Mouse (Mus musculus): ENCODE data around the gene Rhoa. TPM values are rescaled to one million over a fixed set of nuclear protein-coding genes. Genes with fewer than 3 reads are reported as not detected.

Gene Rhoa
- polyA plus RNA-seq, 1 experiment from 2014 or later = 468 TPM

DNA sequence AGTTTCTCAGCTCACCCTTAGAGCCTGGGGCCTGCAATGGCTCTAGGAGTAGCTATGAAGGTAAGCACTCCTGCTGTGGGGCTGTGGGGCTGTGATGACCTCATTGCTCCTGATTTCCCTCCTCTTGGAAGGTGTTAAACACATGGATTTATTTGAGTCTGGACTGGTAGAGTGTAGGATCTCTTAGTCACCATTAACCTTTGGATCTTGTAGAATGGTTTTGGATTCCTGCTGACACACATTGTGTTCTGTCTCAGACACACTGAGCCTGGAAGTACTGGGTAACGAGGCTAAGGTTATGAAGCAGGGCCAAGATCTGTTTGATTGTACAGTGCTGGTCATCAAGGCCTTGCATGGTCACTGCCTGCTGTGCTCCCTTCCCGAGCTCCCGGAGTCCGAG lies 73.4 kb downstream of the Rhoa start:
- 90% methylated on average over 4 of the region's 4 CpGs for WGBS

DNA sequence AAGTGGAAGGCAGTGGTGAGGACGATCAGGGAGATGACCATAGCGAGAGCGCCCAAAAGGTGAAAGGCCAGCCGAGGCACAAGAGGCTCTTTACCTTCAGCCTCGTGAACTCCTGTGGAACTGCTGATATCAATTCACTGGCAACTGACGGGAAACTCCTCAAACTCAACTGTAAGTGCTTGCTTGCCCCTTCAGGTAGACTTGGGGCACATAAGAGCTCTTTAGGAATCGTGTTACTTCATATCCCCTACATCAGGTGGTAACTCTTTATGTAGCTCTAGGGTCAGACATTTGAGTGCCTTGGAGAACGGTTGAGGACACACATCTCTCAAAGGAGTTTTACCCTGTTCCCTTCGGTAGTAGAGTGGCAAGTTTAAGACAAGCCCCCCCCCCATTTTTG lies 75.5 kb downstream of the Rhoa start:
- Histone ChIP-seq H3K4me3 (replicated peaks) (no peak overlapping the region), H3K9ac (no peak overlapping the region), H3K27me3 (no peaks in the 10 kb centered on the region), H3K4me1 (no peaks in the 10 kb centered on the region), H3K4me2 (replicated peaks) (no peak overlapping the region), H3K9me3 (replicated peaks) (no peaks in the 10 kb centered on the region), H3K36me3 (peaks cover 85% of the 10 kb centered on the region), H3K27ac (replicated peaks) (no peak overlapping the region)
- 93% methylated on average over 9 of the region's 9 CpGs for WGBS
- no peak for ATAC-seq (ENCODE audit: insufficient number of reproducible peaks, low FRiP score, low TSS enrichment, low read depth)

More for the DNA sequence above, 73.4 kb downstream of the Rhoa start:
- Histone ChIP-seq H3K27ac (replicated peaks) (no peak overlapping the region), H3K36me3 (peaks cover 82% of the 10 kb centered on the region), H3K9ac (no peak overlapping the region), H3K27me3 (no peaks in the 10 kb centered on the region), H3K4me3 (replicated peaks) (no peak overlapping the region), H3K4me1 (no peaks in the 10 kb centered on the region), H3K4me2 (replicated peaks) (no peak overlapping the region), H3K9me3 (replicated peaks) (no peaks in the 10 kb centered on the region)
- ATAC-seq (ENCODE audit: insufficient number of reproducible peaks, low FRiP score, low TSS enrichment, low read depth) = no peak

DNA sequence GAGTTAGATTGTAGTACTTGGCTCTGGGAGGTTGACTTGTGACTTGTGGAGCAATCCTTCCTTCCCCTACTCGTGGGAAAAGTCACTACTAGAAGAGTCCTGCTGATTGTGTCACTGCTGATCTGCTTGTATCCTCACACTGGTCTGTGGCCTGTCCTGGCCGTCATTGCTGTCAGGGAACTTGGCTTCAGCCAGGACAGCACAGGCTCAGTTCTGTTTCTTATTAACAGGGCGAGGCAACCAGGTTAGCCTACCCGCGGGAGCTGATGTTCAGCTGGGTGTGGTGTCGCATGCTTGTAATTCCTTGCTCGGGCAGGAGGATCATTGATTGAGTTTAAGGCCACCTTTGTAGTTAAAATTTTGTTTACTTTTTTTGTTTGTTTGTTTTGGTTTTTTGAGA lies 79.1 kb downstream of the Rhoa start:
- H3K36me3 ChIP-seq = peaks cover 88% of the 10 kb centered on the region
- ATAC-seq (ENCODE audit: insufficient number of reproducible peaks, low FRiP score, low TSS enrichment, low read depth) = no peak
- 58% methylated on average over 7 of the region's 7 CpGs for WGBS

DNA sequence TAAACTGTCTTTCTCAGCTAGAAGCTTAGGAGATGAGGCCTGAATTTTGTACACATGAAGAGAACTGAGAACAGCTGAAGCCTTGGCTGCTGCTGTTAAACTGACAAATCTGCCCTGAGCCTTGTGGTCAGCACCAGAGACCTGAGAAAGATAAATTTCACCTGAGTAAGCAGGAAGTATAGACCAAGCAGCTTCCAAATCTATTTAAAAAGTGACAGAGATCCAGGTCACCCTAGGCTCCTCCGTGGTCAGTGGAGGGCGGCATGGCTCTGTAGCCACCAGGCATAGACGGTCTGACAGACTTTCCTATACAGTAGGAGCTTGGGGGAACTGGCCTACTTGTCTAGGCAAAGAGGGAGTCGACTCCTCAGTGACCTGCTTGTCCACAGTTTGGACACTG lies 80.9 kb downstream of the Rhoa start:
- H3K4me2 ChIP-seq (replicated peaks) = no peak overlapping the region
- H3K27me3 ChIP-seq = no peaks in the 10 kb centered on the region
- 89% methylated on average over 4 of the region's 4 CpGs for WGBS
- H3K9me3 ChIP-seq (replicated peaks) = no peaks in the 10 kb centered on the region
- ATAC-seq (ENCODE audit: insufficient number of reproducible peaks, low FRiP score, low TSS enrichment, low read depth) = no peak
- H3K9ac ChIP-seq = no peak overlapping the region
- H3K36me3 ChIP-seq = peaks cover 89% of the 10 kb centered on the region
- no peaks in the 10 kb centered on the region for H3K4me1 ChIP-seq
- no peak overlapping the region for H3K27ac ChIP-seq (replicated peaks)
- H3K4me3 ChIP-seq (replicated peaks) = no peak overlapping the region

More for the DNA sequence above, 79.1 kb downstream of the Rhoa start:
- Histone ChIP-seq H3K27me3 (no peaks in the 10 kb centered on the region), H3K9me3 (replicated peaks) (no peaks in the 10 kb centered on the region), H3K9ac (no peak overlapping the region), H3K4me2 (replicated peaks) (no peak overlapping the region), H3K4me3 (replicated peaks) (no peak overlapping the region), H3K27ac (replicated peaks) (no peak overlapping the region), H3K4me1 (no peaks in the 10 kb centered on the region)

Other genes with a start within 250 kb of the Rhoa start
- gene Mst1, start 225.7 kb upstream of the Rhoa start, polyA plus RNA-seq (2015; fragmentation: Nextera tagmentation; extraction: Ambion mirVana) = 3.1 and 3.5 TPM in 2 replicates
- 28.7 and 34.9 TPM in 2 replicates for gene Rnf123, start 222.8 kb upstream of the Rhoa start, polyA plus RNA-seq (2015; fragmentation: Nextera tagmentation; extraction: Ambion mirVana)
- 48.3 and 51.2 TPM in 2 replicates for gene Apeh, start 211.5 kb upstream of the Rhoa start, polyA plus RNA-seq (2015; fragmentation: Nextera tagmentation; extraction: Ambion mirVana)
- gene Bsn, start 115.7 kb upstream of the Rhoa start, polyA plus RNA-seq (2015; fragmentation: Nextera tagmentation; extraction: Ambion mirVana) = 1.0 and 1.3 TPM in 2 replicates
- 84.0 and 85.9 TPM in 2 replicates for gene Dag1, start 42.2 kb upstream of the Rhoa start, polyA plus RNA-seq (2015; fragmentation: Nextera tagmentation; extraction: Ambion mirVana)
- 41.7 and 42.9 TPM in 2 replicates for gene Nicn1, start 15.7 kb upstream of the Rhoa start, polyA plus RNA-seq (2015; fragmentation: Nextera tagmentation; extraction: Ambion mirVana)
- gene Amt, start 9.3 kb upstream of the Rhoa start, polyA plus RNA-seq (2015; fragmentation: Nextera tagmentation; extraction: Ambion mirVana) = 10.8 and 11.2 TPM in 2 replicates
- gene Tcta, start within 50 bp of the Rhoa start, polyA plus RNA-seq (2015; fragmentation: Nextera tagmentation; extraction: Ambion mirVana) = 41.3 and 51.6 TPM in 2 replicates
- 713 and 715 TPM in 2 replicates for gene Gpx1, start 32.8 kb downstream of the Rhoa start, polyA plus RNA-seq (2015; fragmentation: Nextera tagmentation; extraction: Ambion mirVana)
- gene Usp4, start 41.7 kb downstream of the Rhoa start, polyA plus RNA-seq (2015; fragmentation: Nextera tagmentation; extraction: Ambion mirVana) = 97.5 and 99.4 TPM in 2 replicates
- gene 1700102P08Rik, start 86.7 kb downstream of the Rhoa start, polyA plus RNA-seq (2015; fragmentation: Nextera tagmentation; extraction: Ambion mirVana) = 1.0 and 1.1 TPM in 2 replicates
- 1.2 and 1.3 TPM in 2 replicates for gene Ccdc36, start 122.4 kb downstream of the Rhoa start, polyA plus RNA-seq (2015; fragmentation: Nextera tagmentation; extraction: Ambion mirVana)
- not detected in 2 replicates for gene BC048562, start 130.4 kb downstream of the Rhoa start, polyA plus RNA-seq (2015; fragmentation: Nextera tagmentation; extraction: Ambion mirVana)
- gene Ccdc71, start 154.4 kb downstream of the Rhoa start, polyA plus RNA-seq (2015; fragmentation: Nextera tagmentation; extraction: Ambion mirVana) = 58.6 and 60.7 TPM in 2 replicates
- gene Klhdc8b, start 155.5 kb downstream of the Rhoa start, polyA plus RNA-seq (2015; fragmentation: Nextera tagmentation; extraction: Ambion mirVana) = 33.4 and 35.7 TPM in 2 replicates
- 70.2 and 71.7 TPM in 2 replicates for gene Lamb2, start 173.6 kb downstream of the Rhoa start, polyA plus RNA-seq (2015; fragmentation: Nextera tagmentation; extraction: Ambion mirVana)
- 69.8 and 75.4 TPM in 2 replicates for gene Usp19, start 184.5 kb downstream of the Rhoa start, polyA plus RNA-seq (2015; fragmentation: Nextera tagmentation; extraction: Ambion mirVana)
- 114 and 117 TPM in 2 replicates for gene Qars, start 201.6 kb downstream of the Rhoa start, polyA plus RNA-seq (2015; fragmentation: Nextera tagmentation; extraction: Ambion mirVana)
- gene Qrich1, start 210.7 kb downstream of the Rhoa start, polyA plus RNA-seq (2015; fragmentation: Nextera tagmentation; extraction: Ambion mirVana) = 110 and 125 TPM in 2 replicates

Measured in embryonic facial prominence, embryonic 15.5 days (tissue).